In the genomic region with DNA sequence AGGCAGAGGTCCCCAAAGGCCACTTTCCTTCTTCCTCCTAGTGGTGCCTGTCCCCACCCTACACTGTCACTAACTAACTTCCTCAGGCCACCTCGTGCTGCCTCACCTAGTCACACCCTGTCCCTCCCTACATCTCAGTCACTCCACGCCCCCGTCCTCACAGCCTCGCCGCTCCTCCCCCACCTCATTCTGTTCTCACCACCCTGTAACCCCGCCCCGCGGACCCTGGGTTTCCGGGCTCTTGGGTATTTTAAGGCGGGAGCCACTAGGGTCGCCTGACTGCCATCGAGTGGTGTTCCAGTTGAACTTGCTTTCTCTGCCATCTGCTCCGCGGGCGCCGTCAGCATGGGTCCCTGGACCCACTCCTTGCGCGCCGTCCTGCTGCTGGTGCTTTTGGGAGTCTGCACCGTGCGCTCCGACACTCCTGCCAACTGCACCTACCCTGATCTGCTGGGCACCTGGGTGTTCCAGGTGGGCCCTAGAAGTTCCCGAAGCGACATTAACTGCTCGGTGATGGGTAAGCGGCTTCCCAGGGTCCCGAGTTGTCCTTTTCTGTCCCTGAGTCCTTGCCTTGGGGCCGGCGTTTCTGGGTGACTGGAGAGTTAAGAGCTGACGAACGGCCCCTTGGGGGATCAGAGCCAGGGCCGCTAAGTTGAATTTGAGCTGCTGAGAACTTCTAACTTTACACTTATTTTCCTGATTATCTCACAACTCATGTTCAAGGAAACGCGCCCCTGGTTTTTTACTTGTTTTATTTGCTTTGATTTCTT, we compare ENCODE assay signal across 8 mouse cellular contexts. TPM values are rescaled to one million over a fixed set of nuclear protein-coding genes. Genes with fewer than 3 reads are reported as not detected.
DNase-seq lines count a peak whose midpoint lies in the region; ATAC-seq and TF ChIP-seq lines count a peak whose summit lies in the region.

A gene (plus strand): TSS at position 228 of the 770 bp plus-strand sequence.

- intact Hi-C loops in left cerebral cortex, postnatal 36 days (cut with DNase I): no loop called here

- H3K27ac ChIP-seq in embryonic facial prominence, embryonic 10.5 days (replicated peaks): peak within 1 kb of the TSS; percentile 82
- H3K27ac ChIP-seq in intestine, postnatal 0 days (ENCODE audit: low read depth, low read length): peak within 1 kb of the TSS; percentile 60
- peak within 1 kb of the TSS; percentile 79 for H3K27ac ChIP-seq in midbrain, embryonic 10.5 days (replicated peaks)

- peak; percentile 99 for ATAC-seq in intestine, postnatal 0 days

- H3K4me3 ChIP-seq in embryonic facial prominence, embryonic 10.5 days: peak within 1 kb of the TSS; percentile 66
- peak within 1 kb of the TSS; percentile 57 for H3K4me3 ChIP-seq in intestine, postnatal 0 days (ENCODE audit: low read depth, low read length)
- H3K4me3 ChIP-seq in midbrain, embryonic 10.5 days: peak within 1 kb of the TSS; percentile 62

- H3K9ac ChIP-seq in intestine, postnatal 0 days (ENCODE audit: low read depth, low read length): peak within 1 kb of the TSS; percentile 62

- H3K9me3 ChIP-seq in embryonic facial prominence, embryonic 10.5 days: no peaks in the 10 kb centered on the region
- no peaks in the 10 kb centered on the region for H3K9me3 ChIP-seq in intestine, postnatal 0 days (ENCODE audit: control insufficient read depth)
- H3K9me3 ChIP-seq in midbrain, embryonic 10.5 days (replicated peaks): no peaks in the 10 kb centered on the region

- H3K4me1 ChIP-seq in embryonic facial prominence, embryonic 10.5 days: peaks cover 14% of the 10 kb centered on the region
- H3K4me1 ChIP-seq in intestine, postnatal 0 days (replicated peaks; ENCODE audit: control insufficient read depth, insufficient read depth, low read length): peaks cover 5% of the 10 kb centered on the region
- H3K4me1 ChIP-seq in midbrain, embryonic 10.5 days: peaks cover 18% of the 10 kb centered on the region

- no peaks in the 10 kb centered on the region for H3K27me3 ChIP-seq in embryonic facial prominence, embryonic 10.5 days (replicated peaks; ENCODE audit: low read depth, poor library complexity, severe bottlenecking)
- H3K27me3 ChIP-seq in intestine, postnatal 0 days (replicated peaks; ENCODE audit: control insufficient read depth, insufficient read depth, low read length): no peaks in the 10 kb centered on the region
- H3K27me3 ChIP-seq in midbrain, embryonic 10.5 days (ENCODE audit: low read depth, poor library complexity, severe bottlenecking): no peaks in the 10 kb centered on the region

- DNase-seq in adrenal gland, adult 8-10 months: peak; percentile 48
- peak; percentile 85 for DNase-seq in embryonic facial prominence, embryonic 10.5 days (ENCODE audit: low spot score)
- no peak for DNase-seq in gonadal fat pad, adult 2 months (ENCODE audit: low read depth)
- DNase-seq in left cerebral cortex, postnatal 36 days (ENCODE audit: low spot score in 2 of 2): peak; percentile 46 to 47
- DNase-seq in midbrain, embryonic 10.5 days (ENCODE audit: low spot score): peak; percentile 81
- peak; percentile 50 for DNase-seq in right cerebral cortex, postnatal 4 days
- peak; percentile 92 for DNase-seq in yolk sac, embryonic 10.5 days (ENCODE audit: low spot score)

- no peaks in the 10 kb centered on the region for H3K36me3 ChIP-seq in embryonic facial prominence, embryonic 10.5 days (replicated peaks)
- H3K36me3 ChIP-seq in intestine, postnatal 0 days (ENCODE audit: control insufficient read depth, insufficient read depth): 0 out of 2 replicates have a peak, but pooled peaks cover 6% of the 10 kb centered on the region
- no peaks in the 10 kb centered on the region for H3K36me3 ChIP-seq in midbrain, embryonic 10.5 days

- peak; percentile 47 for TF ChIP-seq CTCF in intestine, postnatal 0 days (IDR thresholded peaks at IDR 0.05; ENCODE audit: low read depth)

- WGBS in embryonic facial prominence, embryonic 10.5 days: 2% methylated on average over 34 of the region's 34 CpGs
- WGBS in intestine, postnatal 0 days: under 1% methylated on average over 34 of the region's 34 CpGs
- WGBS in midbrain, embryonic 10.5 days: 4% methylated on average over 34 of the region's 34 CpGs

- peak within 1 kb of the TSS; percentile 84 for H3K4me2 ChIP-seq in intestine, postnatal 0 days (replicated peaks; ENCODE audit: low read depth)

RNA-seq across cellular contexts. Expression of the gene that starts here (rescaled TPM):
- total RNA-seq in adrenal gland, adult 8-10 months (2022): 10 to 100 TPM; 23.2 to 52.5 (median 37.9) TPM
- polyA plus RNA-seq in embryonic facial prominence, embryonic 10.5 days (2016; fragmentation: Nextera tagmentation; extraction: Ambion mirVana): 20.6 and 21.6 TPM in 2 replicates
- polyA plus RNA-seq in gonadal fat pad, adult 2 months (2012; rRNA removed): 34.5 and 52.7 TPM in 2 replicates
- 48.9 and 49.3 TPM in 2 replicates for polyA plus RNA-seq in intestine, postnatal 0 days (2015; fragmentation: Nextera tagmentation; extraction: Ambion mirVana)
- total RNA-seq in left cerebral cortex, postnatal 36 days (2021): 10 to 100 TPM in 1 of 2 experiments, 1 to 10 TPM in 1; 8.6 to 12.3 TPM
- polyA plus RNA-seq in midbrain, embryonic 10.5 days (2016; fragmentation: Nextera tagmentation; extraction: Ambion mirVana): 20.2 and 20.6 TPM in 2 replicates
